Mouse (Mus musculus): ENCODE data around the gene Ppfibp2.
A peak's percentile ranks its signal among the peaks of the same experiment; 100 is the strongest.

Ppfibp2 gene

DNA sequence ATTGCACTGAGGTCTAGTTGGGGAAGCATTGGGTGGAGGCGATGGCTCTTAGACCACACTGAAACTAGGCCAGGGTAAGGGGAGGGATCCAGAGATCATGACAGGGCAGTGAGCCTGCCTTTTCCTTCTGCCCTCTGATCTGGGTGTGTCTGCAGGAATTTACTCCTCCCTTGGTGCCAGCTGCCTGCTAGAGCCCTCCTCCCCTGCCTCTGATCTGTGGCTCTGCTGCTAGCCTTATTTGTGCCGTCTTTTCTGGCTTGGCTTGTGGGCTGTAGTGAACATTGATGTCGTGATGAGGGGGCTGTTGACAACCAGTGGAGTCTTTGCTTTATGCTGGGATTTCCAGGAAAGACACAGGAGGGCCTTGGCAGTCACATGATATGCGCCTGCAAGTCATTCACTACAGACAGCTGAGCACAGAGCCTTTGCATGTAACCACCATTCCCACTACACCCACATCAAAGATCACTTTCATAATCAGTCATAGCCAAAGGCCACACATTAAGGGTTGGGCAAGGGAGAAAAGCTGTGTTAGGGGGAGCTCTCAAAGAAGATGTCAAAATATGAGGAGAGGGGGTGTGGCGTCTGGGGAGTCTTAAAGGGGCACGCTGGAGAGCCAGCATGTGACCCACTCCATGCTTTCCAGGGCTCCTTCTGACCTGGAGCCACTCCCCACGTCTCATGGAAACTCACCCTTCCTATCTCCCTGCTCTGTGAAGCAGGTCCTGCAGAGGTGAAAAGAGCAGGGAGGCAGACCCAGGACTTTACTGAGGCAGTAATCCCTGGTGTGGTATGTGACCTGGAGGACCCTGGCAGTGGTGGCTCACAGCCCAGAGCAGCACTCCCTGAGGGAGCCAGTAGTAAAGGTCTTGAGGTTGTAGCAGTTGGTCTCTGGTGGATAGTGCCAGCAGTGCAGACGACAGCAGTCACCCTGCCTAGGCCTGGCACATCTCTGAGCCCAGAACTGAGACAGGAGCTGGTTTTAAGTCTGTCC lies 69.4 kb downstream of the Ppfibp2 start:
- DNase-seq (ENCODE audit: low spot score), result no peak

DNA sequence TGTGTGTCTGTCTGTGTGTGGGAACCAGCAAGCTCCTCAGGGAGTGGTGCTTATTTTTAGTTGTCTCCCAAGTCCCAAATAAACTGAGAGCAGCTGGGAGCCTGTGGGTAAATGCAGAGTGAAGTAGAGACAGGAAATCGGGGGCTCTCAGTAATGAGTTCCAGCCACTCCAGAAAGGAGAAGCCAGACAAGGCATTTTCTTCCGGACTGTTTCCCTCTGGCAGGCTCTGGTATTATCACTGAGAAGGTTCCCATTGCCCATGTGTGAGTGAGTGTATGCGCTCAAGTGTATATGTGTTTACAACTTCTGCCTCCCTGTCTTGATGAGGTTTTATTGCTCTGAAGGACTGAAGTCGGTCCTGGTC lies 70.2 kb downstream of the Ppfibp2 start:
- DNase-seq (ENCODE audit: low spot score), result no peak

DNA sequence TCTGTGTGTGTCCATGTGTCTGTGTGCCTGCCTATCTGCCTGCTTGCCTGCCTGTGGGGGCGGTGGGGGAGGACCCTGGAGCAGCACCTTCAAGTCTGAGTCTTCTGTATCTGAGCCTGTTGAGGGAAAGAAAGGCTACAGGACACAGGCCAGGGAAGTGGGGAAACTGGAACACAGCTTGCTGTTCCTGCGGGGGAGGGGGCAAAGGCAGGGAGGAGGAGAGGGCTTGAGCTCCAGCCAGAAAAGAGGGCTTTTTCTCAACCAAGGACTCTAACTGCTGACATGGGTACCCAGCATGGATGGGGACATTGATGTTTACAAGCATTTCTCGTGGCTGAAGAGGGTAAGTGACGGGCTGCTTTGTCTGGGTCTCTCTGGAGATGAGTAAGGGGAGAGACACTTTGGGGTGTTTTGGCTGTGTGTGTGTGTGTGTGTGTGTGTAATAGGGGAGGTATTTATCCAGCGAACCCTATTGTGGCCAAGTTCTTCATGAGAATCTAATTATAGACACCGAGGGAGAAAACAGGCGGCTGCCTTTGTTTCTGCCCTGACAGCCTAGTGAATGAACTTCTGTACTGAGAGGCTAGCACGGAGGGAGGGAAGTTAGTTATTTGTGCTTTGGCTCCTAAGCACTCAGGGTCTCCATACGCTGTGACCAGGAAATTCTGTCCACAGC lies 70.7 kb downstream of the Ppfibp2 start:
- DNase-seq (ENCODE audit: low spot score), result peak; percentile 74

DNA sequence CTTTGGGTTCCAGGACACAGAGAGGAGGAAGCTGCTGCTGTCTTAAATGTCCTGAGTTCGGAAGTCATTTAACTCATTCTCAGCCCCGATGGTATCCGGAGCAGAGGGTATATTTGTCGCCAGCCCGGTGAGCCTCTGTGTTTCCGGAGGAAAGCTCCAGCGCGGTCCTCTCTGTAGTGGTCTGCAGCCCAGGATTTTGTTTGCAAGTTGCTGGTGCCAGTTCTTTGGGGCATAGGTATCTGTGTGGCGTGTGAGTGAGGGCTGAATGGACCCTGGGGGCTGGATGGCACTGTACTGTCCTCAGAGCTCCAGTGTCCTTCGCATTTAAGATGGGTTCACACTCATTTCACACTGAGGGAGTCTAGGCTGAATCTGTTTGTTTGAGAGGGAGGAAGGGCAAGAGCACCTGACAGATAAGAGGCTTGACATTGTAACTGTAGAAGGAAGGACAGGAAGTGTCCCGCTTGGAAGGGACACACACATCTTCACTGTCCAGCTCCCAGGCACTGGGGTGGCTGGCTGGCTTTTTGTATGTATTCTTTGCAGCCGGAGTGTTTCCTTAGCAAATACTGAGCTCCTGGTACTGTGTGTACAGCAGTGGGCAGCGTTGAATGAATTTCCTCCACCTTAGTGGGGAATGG lies 71.4 kb downstream of the Ppfibp2 start:
- no peak for DNase-seq (ENCODE audit: low spot score)

DNA sequence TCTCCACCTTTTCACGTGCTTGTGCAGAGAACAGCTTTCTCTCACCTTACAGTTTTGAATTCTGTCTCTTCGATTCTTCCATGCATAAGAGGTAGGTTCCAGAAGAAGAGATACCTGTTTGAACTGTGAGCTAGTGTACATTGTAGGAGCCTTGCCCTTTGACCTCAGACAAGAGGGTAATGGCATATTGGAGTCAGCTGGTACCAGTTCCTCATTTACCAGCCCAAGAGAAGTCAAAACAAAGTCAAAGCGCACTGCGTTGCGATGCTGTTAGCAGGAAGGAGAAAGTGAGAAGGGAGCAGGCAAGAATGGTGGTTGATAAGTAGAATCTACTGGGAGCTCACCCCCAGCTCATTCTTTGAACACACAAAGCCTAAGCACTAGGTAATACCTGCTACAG lies 73.5 kb downstream of the Ppfibp2 start:
- DNase-seq (ENCODE audit: low spot score), result no peak

DNA sequence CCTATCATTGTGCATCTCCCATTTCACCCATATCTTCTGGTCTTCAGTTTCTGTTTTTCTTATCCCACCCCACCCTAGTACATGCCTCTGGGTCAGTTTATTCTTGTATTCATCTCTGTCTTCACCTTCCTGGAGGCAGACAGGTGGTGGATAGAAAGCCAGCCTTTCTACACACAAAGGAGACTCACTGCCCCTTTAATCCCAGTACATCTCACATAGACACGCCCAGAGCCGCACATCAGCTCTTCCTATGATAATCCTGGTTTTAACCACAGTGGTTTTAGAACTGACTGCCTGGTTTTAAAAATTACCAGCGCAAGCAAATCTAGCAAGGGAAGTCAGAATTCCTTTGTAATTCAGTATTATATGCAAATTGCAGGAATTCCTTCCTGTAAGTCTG lies 80.2 kb downstream of the Ppfibp2 start:
- DNase-seq (ENCODE audit: low spot score), result no peak

DNA sequence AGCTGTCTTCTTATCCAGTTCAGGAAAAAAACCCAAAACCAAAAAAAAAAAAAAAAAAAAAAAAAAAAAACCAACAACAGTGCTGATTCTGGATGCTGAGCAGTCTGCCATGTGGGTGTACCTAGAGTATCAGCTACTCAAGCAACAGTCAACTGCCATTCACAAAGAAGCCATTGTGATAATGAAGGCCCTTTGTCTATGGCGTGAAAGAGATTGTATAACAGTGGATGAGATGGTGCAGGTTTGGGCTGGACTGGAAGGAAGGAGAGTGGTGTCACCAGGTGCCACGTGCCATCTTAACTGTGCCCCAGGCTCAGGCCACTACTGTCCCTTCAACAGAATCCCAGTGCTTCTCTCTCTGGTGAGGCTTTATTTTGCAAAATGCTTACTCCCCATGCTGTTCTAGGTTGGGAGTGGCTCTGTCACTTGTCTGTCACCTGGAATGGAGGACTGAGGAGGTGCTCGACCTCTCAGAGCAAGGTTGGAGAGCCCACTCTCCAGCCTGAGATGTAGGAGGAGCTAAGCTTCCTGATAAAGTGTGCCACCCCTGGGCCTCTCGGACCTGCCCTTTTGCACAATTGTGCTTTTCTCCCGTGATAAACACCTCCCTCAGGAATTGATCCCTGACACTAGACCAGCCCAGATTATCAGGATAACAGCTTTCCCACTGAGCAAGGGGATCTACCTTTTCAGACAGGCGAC lies 85.3 kb downstream of the Ppfibp2 start:
- no peak for DNase-seq (ENCODE audit: low spot score)

DNA sequence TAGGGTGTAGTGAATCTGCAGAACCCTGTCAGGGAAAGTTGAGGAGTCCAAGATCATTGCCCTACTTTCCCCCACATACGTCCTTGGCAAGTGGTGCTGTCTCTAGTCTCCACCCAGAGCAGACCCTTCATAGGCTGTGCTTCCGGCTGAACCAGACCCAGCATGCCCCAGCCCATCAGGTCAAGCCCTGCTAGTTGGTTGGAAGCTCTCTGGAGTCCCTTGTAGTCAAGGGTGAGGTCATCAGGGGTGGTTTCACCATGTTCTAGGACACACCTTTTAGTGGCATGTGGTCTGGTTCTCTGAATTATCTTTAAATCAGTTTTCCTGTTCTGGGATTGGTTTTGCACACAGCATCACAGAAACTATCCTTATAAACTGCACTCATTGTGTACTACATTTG lies 86.3 kb downstream of the Ppfibp2 start:
- no peak for DNase-seq (ENCODE audit: low spot score)

DNA sequence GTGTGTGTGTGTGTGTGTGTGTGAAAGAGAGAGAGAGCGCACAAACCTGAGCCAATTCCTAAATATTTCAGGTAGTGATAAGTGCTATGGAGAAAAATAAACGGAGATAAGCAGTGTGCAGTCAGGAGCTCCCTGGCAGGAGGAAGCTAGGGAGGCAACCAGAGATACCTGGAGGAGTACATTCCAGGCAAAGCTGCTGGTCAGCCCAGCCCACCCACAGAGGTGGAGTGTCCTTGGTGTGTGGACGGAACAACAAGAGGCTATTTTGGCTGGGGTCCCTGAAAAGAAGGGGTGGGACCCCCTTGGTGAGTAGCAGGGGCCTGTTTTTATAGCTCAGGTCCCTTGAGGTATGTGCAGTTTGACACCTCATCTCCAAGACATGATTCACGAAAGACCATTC lies 88.2 kb downstream of the Ppfibp2 start:
- DNase-seq (ENCODE audit: low spot score), result no peak

DNA sequence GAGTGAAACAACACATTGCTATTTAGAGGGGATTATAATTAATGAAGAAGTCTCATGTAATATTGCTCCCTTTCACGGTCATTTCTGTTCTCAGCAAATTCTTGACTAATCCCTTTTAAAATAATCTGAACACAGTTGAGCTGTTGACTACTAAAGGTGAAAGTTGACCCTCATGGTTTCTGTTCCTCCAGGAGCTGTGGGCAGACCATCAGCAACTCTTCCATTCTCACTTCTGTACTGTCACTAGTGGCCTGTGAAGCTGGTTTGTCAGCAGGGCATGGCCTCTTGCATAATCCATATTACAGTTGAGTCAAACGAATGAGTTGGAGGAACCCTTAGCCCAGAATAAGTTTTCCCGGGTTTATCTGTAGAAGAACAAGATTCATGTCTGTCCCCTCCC lies 88.6 kb downstream of the Ppfibp2 start:
- no peak for DNase-seq (ENCODE audit: low spot score)

DNA sequence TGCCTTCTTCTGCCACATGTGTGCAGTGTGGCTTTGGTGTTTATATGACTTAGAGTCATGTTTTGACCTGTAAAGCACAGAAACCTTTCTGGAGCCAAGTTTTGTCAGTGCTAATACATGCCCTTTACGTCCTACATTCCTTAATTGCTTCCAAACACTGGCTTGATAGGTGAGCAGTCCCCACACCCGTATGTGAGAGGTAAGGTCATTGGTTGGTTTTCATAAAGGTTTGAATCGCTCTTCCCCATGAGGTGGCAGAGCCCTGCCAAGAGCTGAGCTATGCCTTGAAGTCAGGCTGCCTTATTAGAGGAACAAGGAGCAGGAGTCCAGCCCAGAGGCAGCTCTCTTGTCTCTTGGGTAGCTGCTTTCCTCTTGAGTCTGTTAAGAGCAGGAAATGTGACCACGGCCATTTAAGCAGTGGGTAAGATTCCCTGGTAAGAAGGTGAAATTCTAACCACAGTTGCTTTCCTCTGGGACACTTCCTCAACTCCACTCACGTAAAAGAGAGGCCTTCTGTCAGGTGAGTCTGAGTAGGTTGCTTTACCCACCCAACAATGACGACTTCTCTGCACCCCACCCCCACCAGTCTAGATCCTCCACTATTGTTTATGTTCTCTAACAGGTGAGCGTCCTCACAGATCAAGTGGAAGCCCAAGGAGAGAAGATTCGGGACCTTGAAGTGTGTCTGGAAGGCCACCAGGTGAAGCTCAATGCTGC lies 90.4 kb downstream of the Ppfibp2 start:
- no peak for DNase-seq (ENCODE audit: low spot score)

DNA sequence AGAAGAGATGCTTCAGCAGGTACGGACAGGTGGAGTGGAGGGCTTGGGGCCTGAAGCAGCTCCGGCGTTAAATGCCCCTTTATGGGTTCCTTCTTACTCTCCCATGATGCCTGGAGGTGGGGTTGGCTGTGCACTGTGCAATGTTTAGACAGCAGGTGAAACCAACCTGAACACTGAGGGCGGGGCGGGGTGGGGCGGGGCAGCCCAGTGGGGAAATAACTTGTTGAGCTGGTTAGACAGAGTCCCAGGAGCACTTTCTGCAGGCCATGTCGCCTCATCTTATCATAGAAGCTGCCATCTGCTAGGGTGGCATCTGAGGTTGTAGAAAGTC lies 90.9 kb downstream of the Ppfibp2 start:
- DNase-seq (ENCODE audit: low spot score), result no peak

DNA sequence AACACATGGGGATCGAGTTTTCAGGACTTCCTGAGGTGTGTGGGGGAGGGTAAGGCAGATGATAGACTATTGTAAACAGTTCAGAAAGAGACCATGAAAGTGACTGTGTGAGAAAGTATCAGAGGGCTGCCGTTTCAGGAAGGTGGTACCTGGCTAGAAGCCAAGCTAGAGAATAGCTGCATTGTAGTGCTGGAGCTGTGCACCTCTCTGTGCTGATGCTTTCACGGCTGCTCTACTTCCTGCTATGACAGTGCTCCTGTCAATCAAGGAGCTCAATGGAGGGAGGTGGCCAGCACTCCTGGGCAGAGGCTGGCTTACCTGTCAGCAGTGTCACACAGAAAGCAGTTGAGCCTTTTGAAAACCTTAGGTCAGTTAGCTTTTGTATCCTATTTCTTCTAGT lies 92.4 kb downstream of the Ppfibp2 start:
- no peak for DNase-seq (ENCODE audit: low spot score)

DNA sequence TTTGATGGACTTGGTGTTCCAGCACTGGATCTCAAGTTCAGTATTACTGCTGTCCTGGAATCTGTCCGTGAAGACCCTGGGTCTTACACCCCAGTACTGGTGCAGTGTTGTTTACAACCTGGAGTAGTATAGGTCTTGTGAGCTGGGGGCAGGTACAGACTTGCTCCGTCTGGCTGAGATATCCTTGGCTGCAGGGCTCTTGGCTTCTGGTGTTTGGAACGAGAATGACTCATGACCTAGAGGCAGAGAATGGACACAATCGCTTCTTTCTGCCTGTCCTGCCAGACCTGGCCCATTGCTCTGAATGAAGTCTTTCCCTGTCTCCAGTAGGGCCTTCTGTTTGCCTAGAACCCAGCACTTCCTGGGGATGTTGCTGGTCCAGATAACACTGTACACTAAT lies 93.0 kb downstream of the Ppfibp2 start:
- no peak for DNase-seq (ENCODE audit: low spot score)

DNA sequence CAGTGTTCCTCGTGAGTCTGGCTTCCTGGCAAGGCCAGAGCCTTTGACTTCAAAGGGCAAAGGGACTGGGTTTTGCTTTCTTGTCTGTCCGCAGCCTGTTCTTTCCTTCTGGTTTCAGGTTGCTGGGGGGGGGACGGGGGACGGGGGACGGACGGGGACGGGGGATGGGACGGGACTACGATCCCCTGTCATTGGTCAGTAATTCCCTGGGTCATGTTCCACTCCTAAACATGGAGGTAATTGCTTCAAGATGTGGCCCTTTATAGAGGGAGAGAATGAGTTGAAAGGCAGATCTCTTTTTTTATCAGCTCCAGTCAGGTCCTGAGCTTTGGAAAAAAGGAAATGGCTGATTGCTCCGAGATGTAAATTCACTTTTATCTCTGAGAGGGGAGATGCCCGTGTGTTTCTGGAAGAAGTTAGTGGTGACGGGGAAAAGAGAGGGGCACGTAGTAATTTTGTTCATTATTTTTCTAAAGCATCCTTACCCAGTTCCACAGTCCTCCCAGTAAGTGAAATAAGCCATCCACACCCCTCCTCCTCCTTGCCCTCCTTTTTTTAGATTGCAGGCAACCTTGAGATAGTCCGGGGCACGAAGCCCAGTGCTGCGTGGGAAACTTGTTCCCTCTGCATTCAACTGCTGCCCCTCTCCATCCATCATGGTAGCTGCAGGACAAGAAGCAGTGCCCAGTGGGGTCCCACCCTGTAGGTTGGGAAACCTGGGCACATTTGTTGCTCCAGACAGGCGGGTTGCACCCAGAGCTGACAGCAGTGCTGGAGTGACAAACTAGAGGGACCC lies 95.6 kb downstream of the Ppfibp2 start:
- peak; percentile 63 for DNase-seq (ENCODE audit: low spot score)

DNA sequence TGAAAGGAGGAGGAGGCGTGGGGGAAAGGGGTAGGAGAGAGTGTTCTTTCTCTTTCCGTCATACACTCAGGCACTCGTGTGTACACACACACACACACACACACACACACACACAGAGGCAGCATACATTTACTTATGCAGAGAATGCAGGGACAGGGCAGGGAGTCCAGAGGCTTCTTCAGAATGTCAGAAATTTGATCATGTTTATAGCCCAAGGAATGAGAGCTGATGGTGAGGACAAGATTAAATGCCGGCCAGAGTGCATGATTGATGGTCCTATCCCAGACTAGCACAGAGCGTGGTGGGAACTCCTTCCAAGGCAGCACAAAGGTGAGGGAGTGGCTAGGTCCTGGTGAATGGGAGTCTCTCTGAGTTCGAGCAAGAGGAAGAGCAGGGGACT lies 96.5 kb downstream of the Ppfibp2 start:
- DNase-seq (ENCODE audit: low spot score), result no peak

DNA sequence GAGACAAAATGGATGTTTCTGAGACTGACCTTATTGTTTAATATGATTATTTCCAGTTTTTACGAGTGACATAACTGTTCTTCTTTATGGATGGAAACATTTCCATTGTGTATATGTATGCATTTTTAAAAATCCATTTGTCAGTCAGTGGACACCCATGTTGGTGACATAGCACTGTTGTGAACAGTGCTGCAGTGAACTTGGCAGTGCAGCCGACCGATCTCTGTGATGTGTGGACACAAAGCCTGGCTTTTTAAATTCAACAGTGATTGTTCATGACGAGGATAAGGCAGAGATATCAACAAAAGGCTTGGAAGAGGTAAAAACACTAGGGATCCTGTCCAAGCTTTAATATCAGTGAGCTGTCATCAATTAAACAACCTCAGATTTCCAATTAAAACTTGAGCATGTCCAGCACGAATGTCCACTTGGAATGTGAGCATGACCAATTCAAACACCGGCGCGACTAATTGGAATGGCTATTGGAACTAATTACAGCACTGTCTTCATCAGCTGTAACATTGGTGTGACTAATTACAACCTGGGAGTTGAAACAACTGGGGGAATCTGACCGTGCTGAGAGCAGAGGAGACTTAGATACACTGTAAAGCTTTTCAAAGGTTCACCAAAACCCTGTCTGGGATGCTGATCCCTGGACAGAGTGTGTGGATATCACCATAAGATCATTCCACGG lies 99.4 kb downstream of the Ppfibp2 start:
- no peak for DNase-seq (ENCODE audit: low spot score)

DNA sequence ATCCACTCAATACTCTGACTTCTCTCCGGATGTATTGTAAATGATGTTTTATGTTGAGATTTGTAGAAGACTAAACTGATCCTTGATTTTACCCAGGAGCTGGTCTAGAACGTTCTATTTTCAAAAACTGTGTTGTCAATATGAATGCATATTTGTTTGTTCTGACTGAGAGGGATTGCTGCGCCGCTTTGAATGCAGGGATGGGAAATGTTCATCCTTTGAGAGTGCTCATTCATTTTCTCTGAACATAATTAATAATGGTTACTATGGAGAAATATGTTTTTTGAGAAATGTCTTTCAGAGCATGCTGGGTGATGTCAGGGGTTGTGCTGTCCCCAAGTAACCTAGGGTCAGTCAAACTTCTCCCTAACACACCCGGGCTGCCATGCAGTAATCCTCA lies 102.1 kb downstream of the Ppfibp2 start:
- no peak for DNase-seq (ENCODE audit: low spot score)

DNA sequence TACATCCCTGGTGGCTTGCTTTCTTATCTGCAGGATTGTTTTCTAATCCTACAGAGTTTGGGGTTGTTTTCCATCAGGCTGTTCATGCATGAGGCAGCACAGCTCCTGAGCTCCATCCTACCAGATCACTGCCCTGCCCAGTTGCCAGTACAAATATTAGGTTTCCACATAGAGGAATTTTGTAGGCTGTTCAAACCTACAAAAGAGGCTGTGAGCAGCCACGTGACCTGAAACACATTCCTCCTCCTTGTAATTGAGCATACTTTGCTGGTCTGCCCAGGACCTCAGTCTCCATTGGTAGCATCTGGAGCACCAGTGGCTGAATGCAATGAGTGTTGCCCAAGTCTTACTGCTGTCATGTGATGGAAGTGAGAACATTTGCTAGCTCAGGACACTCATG lies 104.9 kb downstream of the Ppfibp2 start:
- DNase-seq (ENCODE audit: low spot score), result no peak

DNA sequence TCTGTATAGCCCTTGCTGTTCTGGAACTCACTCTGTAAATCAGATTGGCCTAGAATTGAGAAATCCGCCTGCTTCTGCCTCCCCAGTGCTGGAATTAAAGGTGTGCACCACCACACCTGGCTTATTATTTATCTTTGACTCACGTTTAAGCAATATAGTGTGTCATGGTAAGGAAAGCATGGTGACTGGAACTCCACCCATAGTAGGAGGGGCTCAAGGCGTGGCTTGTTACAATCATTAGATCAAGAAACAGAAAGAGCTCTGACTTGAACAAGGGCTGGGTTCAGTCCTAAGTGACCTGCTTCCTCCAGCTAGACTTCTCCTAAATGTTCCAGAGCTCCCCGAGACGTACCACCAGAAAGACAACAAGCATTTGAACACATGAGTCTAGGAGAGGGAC lies 105.6 kb downstream of the Ppfibp2 start:
- DNase-seq (ENCODE audit: low spot score), result no peak
